Comparison of ENCODE assay signal across 23 mouse cellular contexts in the genomic region with DNA sequence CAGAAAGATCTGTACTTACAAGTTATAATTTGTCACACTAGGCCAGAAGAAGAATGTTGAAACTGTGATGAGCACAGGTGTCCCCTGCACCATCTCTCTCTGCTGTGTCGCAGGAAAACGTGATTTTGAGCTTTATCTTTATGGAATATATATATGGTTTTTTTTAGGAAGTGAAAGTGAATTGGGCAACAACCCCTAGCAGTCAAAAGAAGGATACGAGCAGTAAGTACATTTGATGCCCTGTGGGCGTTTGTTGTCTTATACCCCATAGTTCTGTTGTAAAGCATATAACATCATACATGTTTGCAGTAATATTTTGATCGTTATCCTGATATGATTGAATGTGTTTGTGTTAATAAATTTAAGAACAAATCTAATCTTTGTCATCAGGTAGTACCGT. TPM values are rescaled to one million over a fixed set of nuclear protein-coding genes. Genes with fewer than 3 reads are reported as not detected.
DNase-seq lines count a peak whose midpoint lies in the region; ATAC-seq lines count a peak whose summit lies in the region.
"Had no signal": no experiment of that assay in that cellular context is flagged by ENCODE, and none has a peak within 500 bp of the region (broad histone marks: within the 10 kb centered on the region; RNA-seq: fewer than 3 reads in every experiment).

No protein-coding gene starts in this region.

- peak; percentile 63; the same call in 1 of the 2 replicates for ATAC-seq in common myeloid progenitor, adult 5-6 weeks (replicated peaks; ENCODE audit: low read depth, poor library complexity, severe bottlenecking)
- ATAC-seq in megakaryocyte, adult 5-6 weeks (ENCODE audit: poor library complexity, severe bottlenecking): peak; percentile 86
- peak; percentile 62 for ATAC-seq in monocyte, adult 5-6 weeks (replicated peaks; ENCODE audit: insufficient number of reproducible peaks, low FRiP score, low TSS enrichment, poor library complexity, severe bottlenecking)
- ATAC-seq: activated CD4-positive, CD25-positive, alpha-beta regulatory T cell, adult 4 months; CD4-positive, CD25-positive, alpha-beta regulatory T cell, adult 4 months; forebrain, embryonic 14.5 days; forebrain, embryonic 16.5 days; Patski had no signal

- intact Hi-C loops in left cerebral cortex, postnatal 25 days (cut with DNase I): no loop called here

- DNase-seq in embryo, embryonic 10 days (ENCODE audit: low spot score): no peak
- no peak for DNase-seq in left cerebral cortex, postnatal 25 days (ENCODE audit: low spot score in 2 of 2)
- no peak for DNase-seq in thymus, postnatal 10 days (ENCODE audit: low spot score in 2 of 2)
- DNase-seq: adrenal gland, adult 2 months; adrenal gland, postnatal 10 days; adrenal gland, postnatal 25 days; B cell, adult 2 months; cerebellum, adult 11 months; cerebellum, adult 18-20 months; cerebellum, adult 8-10 months; cerebellum, adult 9-11 months; cerebellum, postnatal 14 days; cerebellum, postnatal 36 days; embryo, embryonic 11 days had no signal

RNA-seq across cellular contexts. Expression of gene Gm44790, which starts 7.7 kb away (rescaled TPM):
- total RNA-seq in common myeloid progenitor, adult 5-6 weeks (2017): not detected in 2 replicates
- not detected in 2 replicates for total RNA-seq in megakaryocyte, adult 5-6 weeks (2015)
- not detected in 2 replicates for total RNA-seq in megakaryocyte, adult 5-6 weeks (2017)
- total RNA-seq in monocyte, adult 5-6 weeks (2017): 2.7 to 6.8 TPM in 2 of 3 replicates, not detected in the other
- not detected for total RNA-seq in left cerebral cortex, postnatal 25 days (2021)
- total RNA-seq: adrenal gland, postnatal 25 days; CH12.LX had no signal

RNA-seq across cellular contexts. Expression of gene Tia1, which starts 14.7 kb away (rescaled TPM):
- 110 and 120 TPM in 2 replicates for total RNA-seq in common myeloid progenitor, adult 5-6 weeks (2017)
- total RNA-seq in megakaryocyte, adult 5-6 weeks (2015): 66.4 and 69.8 TPM in 2 replicates
- 41.0 and 67.0 TPM in 2 replicates for total RNA-seq in megakaryocyte, adult 5-6 weeks (2017)
- 51.4 to 98.7 TPM (median 74.8 TPM) in 3 replicates for total RNA-seq in monocyte, adult 5-6 weeks (2017)
- 100 to 1,000 TPM; 107 to 116 TPM for total RNA-seq in left cerebral cortex, postnatal 25 days (2021)

RNA-seq across cellular contexts. Expression of gene C87436, which starts 19.5 kb away (rescaled TPM):
- total RNA-seq in common myeloid progenitor, adult 5-6 weeks (2017): 37.6 and 42.6 TPM in 2 replicates
- 24.8 and 34.1 TPM in 2 replicates for total RNA-seq in megakaryocyte, adult 5-6 weeks (2015)
- total RNA-seq in megakaryocyte, adult 5-6 weeks (2017): 23.5 and 33.1 TPM in 2 replicates
- 43.0 to 51.5 TPM (median 49.7 TPM) in 3 replicates for total RNA-seq in monocyte, adult 5-6 weeks (2017)
- total RNA-seq in left cerebral cortex, postnatal 25 days (2021): 10 to 100 TPM; 19.2 to 19.5 TPM

RNA-seq across cellular contexts. Expression of gene Pcyox1, which starts 21.8 kb away (rescaled TPM):
- 32.1 and 42.2 TPM in 2 replicates for total RNA-seq in common myeloid progenitor, adult 5-6 weeks (2017)
- 37.9 and 47.9 TPM in 2 replicates for total RNA-seq in megakaryocyte, adult 5-6 weeks (2015)
- total RNA-seq in megakaryocyte, adult 5-6 weeks (2017): 62.6 and 84.6 TPM in 2 replicates
- total RNA-seq in monocyte, adult 5-6 weeks (2017): 31.6 to 40.4 TPM (median 36.6 TPM) in 3 replicates
- 100 to 1,000 TPM in 1 of 2 experiments, 10 to 100 TPM in 1; 95.3 to 104 TPM for total RNA-seq in left cerebral cortex, postnatal 25 days (2021)

RNA-seq across cellular contexts. Expression of gene Snrpg, which starts 47.6 kb away (rescaled TPM):
- 75.2 and 119 TPM in 2 replicates for total RNA-seq in common myeloid progenitor, adult 5-6 weeks (2017)
- total RNA-seq in megakaryocyte, adult 5-6 weeks (2015): 321 and 326 TPM in 2 replicates
- 25.7 and 28.4 TPM in 2 replicates for total RNA-seq in megakaryocyte, adult 5-6 weeks (2017)
- 46.0 to 69.5 TPM (median 61.3 TPM) in 3 replicates for total RNA-seq in monocyte, adult 5-6 weeks (2017)
- total RNA-seq in left cerebral cortex, postnatal 25 days (2021): 10 to 100 TPM; 58.9 to 62.2 TPM
